Mouse (Mus musculus) hindbrain, embryonic 16.5 days (tissue): ENCODE data around the gene 1500015O10Rik. TPM values are rescaled to one million over a fixed set of nuclear protein-coding genes. Genes with fewer than 3 reads are reported as not detected.

Source experiments
- ATAC-seq: fragments of 200-750 bp; cut with Nextera tagmentation; 2 replicates; pipeline ENCODE4 v1.8.0; 2017; ENCODE audit warnings: moderate TSS enrichment, moderate library complexity
- H3K27ac ChIP-seq: fragments of 300-500 bp; sonication (generic); 2 replicates; pipeline ENCODE4 v1.5.1; 2014; ENCODE audit warnings: low read depth, mild to moderate bottlenecking, control low read depth, low read length, moderate library complexity
- H3K27me3 ChIP-seq: fragments of 300-500 bp; sonication (generic); replicated peaks from 2 replicates; pipeline ENCODE4 v1.6.1; 2014; ENCODE audit warnings: low read length; ENCODE audit not compliant: control insufficient read depth, insufficient read depth
- H3K36me3 ChIP-seq: fragments of 300-500 bp; sonication (generic); 2 replicates; pipeline ENCODE4 v1.6.1; 2014; ENCODE audit warnings: mild to moderate bottlenecking, low read length, moderate library complexity, mixed read lengths; ENCODE audit not compliant: control insufficient read depth, insufficient read depth
- H3K4me1 ChIP-seq: fragments of 300-500 bp; sonication (generic); 2 replicates; pipeline ENCODE4 v1.6.1; 2014; ENCODE audit warnings: low read depth, low read length; ENCODE audit not compliant: control insufficient read depth, insufficient read depth
- H3K4me2 ChIP-seq: fragments of 300-500 bp; sonication (generic); 2 replicates; pipeline ENCODE4 v1.6.1; 2014; ENCODE audit warnings: mild to moderate bottlenecking, low read length, control low read depth, moderate library complexity
- H3K4me3 ChIP-seq: fragments of 300-500 bp; sonication (generic); 2 replicates; pipeline ENCODE4 v1.5.1; 2014; ENCODE audit warnings: mild to moderate bottlenecking, low read length, control low read depth, moderate library complexity
- H3K9ac ChIP-seq: fragments of 300-500 bp; sonication (generic); 2 replicates; pipeline ENCODE4 v1.6.1; 2014; ENCODE audit warnings: low read depth, mild to moderate bottlenecking, control low read depth, low read length, moderate library complexity
- H3K9me3 ChIP-seq: fragments of 300-500 bp; sonication (generic); 2 replicates; pipeline ENCODE4 v1.6.1; 2014; ENCODE audit warnings: mild to moderate bottlenecking, low read length, moderate library complexity; ENCODE audit not compliant: control insufficient read depth
- WGBS: fragments of 180-500 bp; shearing (Covaris S2); extraction: QIAGEN DNeasy Blood & Tissue Kit; methylation state at CpG from one replicate; pipeline ENCODE4 v1.1.7; 2014; 5-methylcytosine and 5-hydroxymethylcytosine counted together
- polyA plus RNA-seq: library from polyadenylated mRNA; unstranded; fragments of >200 nt; fragmentation: Nextera tagmentation; extraction: Ambion mirVana; gene quantifications from 2 replicates; pipeline ENCODE4 v1.2.1, GENCODE M21; 2015

1500015O10Rik gene
- polyA plus RNA-seq, 1 experiment from 2014 or later, result 74.2 TPM

DNA sequence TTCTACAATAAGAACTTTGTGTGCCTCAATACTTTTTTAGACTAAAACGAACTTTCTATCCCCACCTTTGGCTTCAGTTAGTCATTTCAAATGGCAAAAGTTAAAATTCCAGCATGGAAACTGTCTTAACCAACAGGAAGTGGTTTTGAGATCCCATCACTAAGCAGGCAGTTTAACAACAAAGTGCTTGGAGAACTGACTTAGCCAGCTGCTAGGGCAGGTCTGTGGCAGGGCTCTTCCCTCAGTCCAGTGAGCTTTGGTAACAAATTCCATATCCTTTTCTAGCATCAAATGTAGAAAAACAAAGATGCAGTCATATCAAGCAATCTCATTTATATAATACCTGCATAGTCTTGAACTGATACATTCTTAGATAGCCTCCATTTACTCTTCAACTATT is 7.9 kb upstream of the 1500015O10Rik start:
- Histone ChIP-seq H3K4me2 (no peak overlapping the region), H3K27ac (no peak overlapping the region), H3K4me1 (no peaks in the 10 kb centered on the region), H3K27me3 (no peaks in the 10 kb centered on the region), H3K9me3 (peaks cover 6% of the 10 kb centered on the region), H3K4me3 (no peak overlapping the region), H3K9ac (no peak overlapping the region), H3K36me3 (no peaks in the 10 kb centered on the region)
- 77% methylated on average over 1 of the region's 1 CpGs for WGBS
- no peak for ATAC-seq

DNA sequence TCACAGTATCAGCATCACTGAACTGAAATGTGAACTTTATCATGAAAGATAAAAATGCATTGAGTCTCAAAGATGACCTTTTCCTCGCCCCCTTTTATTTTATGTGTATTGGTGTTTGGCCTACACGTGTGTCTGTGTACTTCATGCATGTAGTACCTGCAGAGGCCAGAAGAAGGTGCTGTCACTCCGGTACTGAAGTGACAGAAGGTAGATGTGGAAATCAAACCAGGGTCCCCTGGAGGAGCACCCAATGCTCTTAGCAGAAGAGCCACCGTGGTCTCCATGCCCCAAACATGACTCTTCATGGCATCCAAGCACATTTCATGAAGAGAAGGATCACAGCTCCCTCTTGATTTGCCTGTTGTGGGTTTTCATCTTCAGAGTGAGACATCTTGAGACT is 1.7 kb downstream of the 1500015O10Rik start:
- Histone ChIP-seq H3K27me3 (no peaks in the 10 kb centered on the region), H3K27ac (no peak overlapping the region), H3K4me3 (no peak overlapping the region), H3K4me2 (no peak overlapping the region), H3K9ac (no peak overlapping the region), H3K9me3 (no peaks in the 10 kb centered on the region), H3K36me3 (no peaks in the 10 kb centered on the region), H3K4me1 (peaks cover 6% of the 10 kb centered on the region)
- no peak for ATAC-seq
- WGBS, result 83% methylated on average over 4 of the region's 4 CpGs

DNA sequence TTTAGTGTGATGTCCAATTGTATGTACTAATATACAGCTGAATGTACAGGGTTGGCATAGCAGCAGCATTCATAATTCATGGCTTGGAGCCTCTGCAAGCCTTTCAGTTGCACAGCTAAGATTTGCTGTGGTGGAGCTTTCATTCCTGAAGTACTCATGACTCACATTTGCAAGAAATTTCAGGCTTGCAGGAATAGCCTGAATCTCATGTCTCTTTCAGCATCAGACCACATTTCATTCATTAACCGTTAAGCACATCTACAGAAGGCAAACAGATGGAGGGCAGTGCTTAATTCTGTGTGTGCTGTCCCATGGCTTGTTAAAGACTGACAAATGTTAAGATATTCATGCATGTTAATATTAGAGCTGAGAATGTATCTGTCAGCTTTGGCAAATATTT is 2.3 kb downstream of the 1500015O10Rik start:
- Histone ChIP-seq H3K4me2 (no peak overlapping the region; the same call in 1 of the 2 replicates), H3K4me3 (no peak overlapping the region), H3K4me1 (peaks cover 6% of the 10 kb centered on the region), H3K9me3 (no peaks in the 10 kb centered on the region), H3K36me3 (no peaks in the 10 kb centered on the region), H3K27ac (no peak overlapping the region), H3K27me3 (no peaks in the 10 kb centered on the region), H3K9ac (no peak overlapping the region)
- 62% methylated on average over 1 of the region's 1 CpGs for WGBS
- ATAC-seq, result no peak

DNA sequence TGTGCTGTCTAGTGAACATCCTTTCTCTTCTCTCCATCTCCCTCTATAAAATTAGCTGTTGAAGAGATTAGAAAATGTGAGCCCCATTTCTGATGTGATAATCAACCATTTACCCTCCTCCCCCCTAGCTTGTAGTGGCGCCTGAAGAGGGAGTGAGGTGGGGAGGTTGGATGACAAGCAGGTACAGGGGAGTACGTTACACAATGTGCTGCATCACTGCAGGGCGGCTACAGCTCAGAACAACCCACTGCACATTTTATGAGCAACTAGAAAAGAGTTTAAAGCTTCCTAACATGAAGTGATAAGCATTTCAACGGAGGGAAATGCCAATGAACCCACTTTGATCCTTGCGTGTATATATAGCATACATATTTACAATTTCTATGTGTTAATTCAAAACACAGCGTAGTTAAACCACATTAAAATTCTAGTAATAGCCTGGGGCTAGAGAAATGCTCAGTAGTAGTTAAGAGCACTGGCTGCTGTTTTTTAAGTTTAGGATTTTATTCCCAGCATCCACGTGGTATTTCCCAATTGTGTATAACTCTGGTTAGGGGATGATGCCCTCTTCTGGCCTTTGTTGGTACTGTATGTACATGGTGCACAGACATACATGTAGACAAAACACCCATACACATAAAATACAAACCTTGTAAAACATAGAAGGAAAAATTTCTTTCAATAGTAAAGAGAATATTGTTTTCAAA is 7.6 kb downstream of the 1500015O10Rik start:
- Histone ChIP-seq H3K4me3 (no peak overlapping the region), H3K9me3 (no peaks in the 10 kb centered on the region), H3K4me2 (no peak overlapping the region), H3K36me3 (no peaks in the 10 kb centered on the region), H3K27me3 (no peaks in the 10 kb centered on the region), H3K9ac (no peak overlapping the region), H3K4me1 (no peaks in the 10 kb centered on the region), H3K27ac (no peak overlapping the region)
- peak; percentile 81 for ATAC-seq
- WGBS, result 74% methylated on average over 7 of the region's 7 CpGs

DNA sequence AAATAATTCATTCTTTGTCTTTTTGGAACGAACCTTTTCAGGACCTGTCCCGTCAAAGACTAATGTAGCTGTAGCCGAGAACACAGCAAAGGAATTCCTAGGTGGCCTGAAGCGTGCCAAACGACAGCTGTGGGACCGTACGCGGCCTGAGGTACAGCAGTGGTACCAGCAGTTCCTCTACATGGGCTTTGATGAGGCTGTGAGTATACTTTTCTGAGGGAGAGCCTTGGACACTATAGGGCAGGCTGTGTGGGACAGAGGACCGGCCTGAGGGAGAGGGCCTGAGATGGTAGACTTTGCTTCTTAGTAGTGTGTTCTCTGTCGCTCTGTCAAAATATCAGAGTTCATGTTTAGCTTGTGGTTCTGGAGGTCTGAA is 8.1 kb downstream of the 1500015O10Rik start:
- no peak overlapping the region for H3K9ac ChIP-seq
- no peak overlapping the region for H3K27ac ChIP-seq
- peak; percentile 37; the same call in 1 of the 2 replicates for ATAC-seq
- H3K27me3 ChIP-seq, result no peaks in the 10 kb centered on the region
- no peaks in the 10 kb centered on the region for H3K9me3 ChIP-seq
- no peak overlapping the region for H3K4me3 ChIP-seq
- no peaks in the 10 kb centered on the region for H3K4me1 ChIP-seq
- H3K4me2 ChIP-seq, result no peak overlapping the region
- H3K36me3 ChIP-seq, result no peaks in the 10 kb centered on the region
- 84% methylated on average over 10 of the region's 10 CpGs for WGBS

DNA sequence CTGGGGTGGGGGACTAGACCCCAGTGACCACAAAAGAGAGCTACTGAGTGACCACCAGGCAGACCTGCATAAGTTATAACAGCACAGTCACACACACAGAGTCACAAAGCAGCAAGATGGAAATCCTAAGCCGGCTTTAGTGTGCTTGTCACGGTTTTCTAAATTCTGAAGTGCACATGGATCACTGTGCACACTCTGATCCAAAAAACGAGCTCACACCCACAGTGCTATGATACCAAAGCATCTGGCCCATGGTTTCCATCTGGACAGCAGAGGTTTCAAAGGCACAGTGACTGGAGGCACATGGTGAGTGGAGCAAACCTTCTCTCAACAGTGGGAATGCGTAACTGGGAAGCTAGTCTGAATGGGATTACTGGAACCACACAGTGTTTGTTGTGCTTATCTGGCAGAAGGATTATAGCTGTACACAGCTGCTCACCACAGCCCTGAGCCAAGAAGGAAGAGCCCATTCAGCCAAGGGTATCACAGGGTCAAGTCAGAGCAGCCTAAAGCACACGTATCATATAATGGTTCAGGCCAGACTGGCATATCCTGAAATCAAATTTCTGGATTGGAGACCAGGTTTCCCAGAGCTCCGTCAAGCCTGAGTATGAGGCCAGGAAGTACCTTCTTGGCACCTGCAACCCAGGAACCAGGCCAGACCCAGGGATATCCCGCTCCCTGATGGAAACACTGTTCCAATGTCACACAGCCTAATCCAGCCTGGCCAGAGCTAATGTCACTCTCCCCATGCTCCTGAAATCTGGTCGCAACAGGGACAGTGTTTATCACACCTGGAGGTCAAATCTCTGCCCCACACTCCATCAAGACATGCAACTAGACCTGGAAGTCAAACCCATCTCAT is 24.3 kb downstream of the 1500015O10Rik start:
- no peak overlapping the region for H3K4me3 ChIP-seq
- no peak overlapping the region for H3K9ac ChIP-seq
- no peaks in the 10 kb centered on the region for H3K27me3 ChIP-seq
- 76% methylated on average over 8 of the region's 8 CpGs for WGBS
- no peaks in the 10 kb centered on the region for H3K4me1 ChIP-seq
- H3K27ac ChIP-seq, result no peak overlapping the region
- ATAC-seq, result peak; percentile 84
- no peaks in the 10 kb centered on the region for H3K9me3 ChIP-seq
- H3K4me2 ChIP-seq, result no peak overlapping the region
- H3K36me3 ChIP-seq, result peaks cover 9% of the 10 kb centered on the region

DNA sequence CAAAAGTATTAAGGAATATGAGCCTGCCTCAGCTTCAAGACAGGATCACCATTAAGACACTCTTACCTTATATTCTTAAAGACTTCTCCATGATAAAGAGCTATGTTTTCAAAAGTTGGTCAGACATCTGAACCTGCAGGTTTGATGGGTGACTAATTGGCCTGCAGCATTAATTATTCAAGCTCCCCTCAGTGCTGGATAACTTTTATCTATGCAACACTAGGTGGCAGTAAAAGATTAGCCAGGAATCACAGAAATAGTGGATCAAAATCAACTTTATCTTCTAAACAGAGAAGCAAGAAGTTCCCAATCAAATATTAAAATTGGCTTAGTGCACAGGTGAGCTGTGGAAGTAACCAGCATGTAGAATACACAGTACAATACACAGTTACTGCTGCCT is 29.7 kb downstream of the 1500015O10Rik start:
- Histone ChIP-seq H3K9ac (no peak overlapping the region), H3K9me3 (no peaks in the 10 kb centered on the region), H3K4me3 (no peak overlapping the region), H3K4me2 (no peak overlapping the region), H3K27ac (no peak overlapping the region), H3K36me3 (peaks cover 5% of the 10 kb centered on the region; the same call in 1 of the 2 replicates), H3K4me1 (no peaks in the 10 kb centered on the region), H3K27me3 (no peaks in the 10 kb centered on the region)
- ATAC-seq, result no peak

DNA sequence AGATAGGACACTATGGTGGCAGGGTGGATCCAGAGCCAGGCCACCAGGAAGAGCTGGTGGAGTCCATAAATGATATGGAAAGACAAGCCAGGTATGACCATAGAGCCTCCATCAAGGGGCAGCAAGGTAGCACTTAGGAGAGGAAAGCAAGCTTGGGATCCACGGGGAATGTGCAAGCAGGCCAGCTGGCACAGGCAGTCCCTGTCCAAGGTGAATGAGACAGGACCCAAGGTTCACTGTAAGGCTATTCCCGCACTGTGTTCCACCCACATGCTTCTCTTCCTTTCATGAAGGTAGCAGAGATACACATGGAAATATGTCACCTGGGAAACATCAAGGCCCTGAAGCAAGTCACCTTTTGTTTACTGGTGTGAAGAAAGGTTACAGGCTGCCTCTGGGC is 34.1 kb downstream of the 1500015O10Rik start:
- no peaks in the 10 kb centered on the region for H3K4me1 ChIP-seq
- no peak overlapping the region for H3K4me2 ChIP-seq
- WGBS, result 93% methylated on average over 2 of the region's 2 CpGs
- no peak overlapping the region for H3K9ac ChIP-seq
- H3K36me3 ChIP-seq, result peaks cover 8% of the 10 kb centered on the region
- no peak overlapping the region for H3K27ac ChIP-seq
- no peaks in the 10 kb centered on the region for H3K9me3 ChIP-seq
- no peak overlapping the region for H3K4me3 ChIP-seq
- H3K27me3 ChIP-seq, result no peaks in the 10 kb centered on the region
- ATAC-seq, result no peak

DNA sequence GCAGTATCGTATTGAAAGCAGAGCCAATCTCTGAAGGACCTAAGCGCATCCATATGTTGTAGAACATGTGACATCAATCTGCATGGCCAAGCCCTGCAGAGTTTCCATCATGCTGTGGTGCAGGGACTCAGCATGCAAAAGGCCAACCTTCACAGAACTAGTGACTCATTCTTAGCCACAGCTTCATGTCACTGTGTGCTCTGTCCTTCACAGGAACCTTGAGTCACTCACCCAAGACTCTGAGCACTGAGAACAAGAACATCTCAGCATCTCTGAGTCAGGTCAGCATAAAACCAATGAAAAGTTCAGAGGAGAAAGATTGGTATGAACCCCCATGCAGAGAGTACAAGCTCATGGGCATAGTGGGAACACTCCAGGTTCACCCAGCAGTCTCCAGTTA is 35.9 kb downstream of the 1500015O10Rik start:
- 97% methylated on average over 2 of the region's 2 CpGs for WGBS
- no peaks in the 10 kb centered on the region for H3K9me3 ChIP-seq
- no peak for ATAC-seq
- no peaks in the 10 kb centered on the region for H3K27me3 ChIP-seq
- no peak overlapping the region for H3K9ac ChIP-seq
- H3K4me3 ChIP-seq, result no peak overlapping the region
- H3K27ac ChIP-seq, result no peak overlapping the region
- peaks cover 8% of the 10 kb centered on the region for H3K36me3 ChIP-seq
- H3K4me2 ChIP-seq, result no peak overlapping the region
- no peaks in the 10 kb centered on the region for H3K4me1 ChIP-seq
